Mouse (Mus musculus): Measurements from ENCODE around the gene Polg2.

GRCm38 (mm10) chr11:106727967-106728366 is 51.4 kb downstream of the Polg2 start:
- TF ChIP-seq POLR2A (IDR thresholded peaks at IDR 0.05; ENCODE audit: low read depth, low read length) = no peak
- no peak for TF ChIP-seq CTCF (IDR thresholded peaks at IDR 0.05; ENCODE audit: borderline replicate concordance, insufficient read depth, low read length)

Measured in embryonic fibroblast, embryonic 13.5 days (primary cell).